Comparison of ENCODE assay signal across 11 mouse cellular contexts in the genomic region with DNA sequence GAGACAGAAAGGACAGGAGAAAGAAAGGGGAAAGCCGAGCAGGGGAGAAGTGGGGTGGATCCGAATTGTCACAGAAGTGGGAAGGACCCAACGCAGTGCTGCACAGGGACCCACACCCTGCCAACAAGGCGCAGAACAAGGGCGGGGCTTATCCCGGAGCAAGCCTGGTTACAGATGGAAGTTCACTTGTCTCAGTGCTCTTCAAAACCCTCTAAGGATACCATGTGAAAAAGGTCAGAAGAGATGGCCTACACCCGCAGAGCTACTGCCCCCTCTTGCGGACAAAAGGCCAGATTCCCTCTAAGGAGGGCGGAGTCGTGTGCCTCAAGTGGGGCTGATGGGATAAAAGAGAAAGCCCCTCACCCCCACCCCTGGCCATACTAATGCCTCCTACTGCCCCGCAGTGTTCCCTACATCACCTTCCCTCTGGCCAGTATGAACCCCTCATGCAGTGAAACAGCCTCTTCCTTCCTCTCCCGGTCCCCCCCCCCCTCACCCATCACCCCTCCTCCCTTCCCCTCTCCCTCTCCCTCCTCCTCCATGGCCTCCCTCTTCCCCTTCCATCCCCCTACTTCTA.
DNase-seq lines count a peak whose midpoint lies in the region; ATAC-seq and TF ChIP-seq lines count a peak whose summit lies in the region.
"Had no signal": no experiment of that assay in that cellular context is flagged by ENCODE, and none has a peak within 500 bp of the region (broad histone marks: within the 10 kb centered on the region; RNA-seq: fewer than 3 reads in every experiment).

No protein-coding gene starts in this region.

- TF ChIP-seq POLR2A in heart, adult 2 months (IDR thresholded peaks at IDR 0.05; ENCODE audit: insufficient read depth, low read depth, low read length) = no peak

- H3K27me3 ChIP-seq in heart, adult 2 months (ENCODE audit: control insufficient read depth, insufficient read depth, low read length) = no peaks in the 10 kb centered on the region
- H3K27me3 ChIP-seq in forebrain, embryonic 11.5 days (ENCODE audit: control insufficient read depth, insufficient read depth, low read length) = no peaks in the 10 kb centered on the region
- H3K27me3 ChIP-seq in midbrain, embryonic 16.5 days (ENCODE audit: control insufficient read depth, insufficient read depth, low read depth, low read length) = no peaks in the 10 kb centered on the region

- no peak for DNase-seq in heart, adult 2 months
- DNase-seq in heart, postnatal 25 days (ENCODE audit: low spot score) = no peak
- DNase-seq in R1 (ENCODE audit: low read depth, low spot score) = peak; percentile 29
- DNase-seq in forebrain, embryonic 11.5 days (ENCODE audit: low spot score) = no peak
- DNase-seq in left cerebral cortex, adult 11 months (ENCODE audit: low spot score) = no peak
- DNase-seq in cerebellum, postnatal 14 days = no peak
- DNase-seq: gastrocnemius, postnatal 14 days; kidney, adult 2 months had no signal

- H3K79me2 ChIP-seq in heart, adult 2 months (replicated peaks; ENCODE audit: control insufficient read depth, insufficient read depth, low read length) = no peaks in the 10 kb centered on the region

- 0 out of 2 replicates have a peak overlapping the region, but pooled peaks have one; percentile 11 for H3K4me2 ChIP-seq in forebrain, embryonic 11.5 days (ENCODE audit: low read depth, low read length, severe bottlenecking)
- H3K4me2 ChIP-seq in midbrain, embryonic 16.5 days (ENCODE audit: low read length) = no peak overlapping the region
- H3K4me2 ChIP-seq: limb, embryonic 13.5 days had no signal

- H3K4me1 ChIP-seq in heart, adult 2 months (ENCODE audit: control insufficient read depth, insufficient read depth, low read length) = peaks cover 3% of the 10 kb centered on the region
- peaks cover 9% of the 10 kb centered on the region; the same call in 1 of the 2 replicates for H3K4me1 ChIP-seq in forebrain, embryonic 11.5 days (replicated peaks; ENCODE audit: control insufficient read depth, insufficient read depth, low read length)
- H3K4me1 ChIP-seq in midbrain, embryonic 16.5 days (ENCODE audit: control insufficient read depth, insufficient read depth, low read length) = peaks cover 36% of the 10 kb centered on the region

- no peaks in the 10 kb centered on the region for H3K9me3 ChIP-seq in forebrain, embryonic 11.5 days (ENCODE audit: control insufficient read depth, low read length)
- H3K9me3 ChIP-seq in midbrain, embryonic 16.5 days (replicated peaks; ENCODE audit: control insufficient read depth, low read length, poor library complexity, severe bottlenecking) = no peaks in the 10 kb centered on the region
- H3K9me3 ChIP-seq: limb, embryonic 13.5 days had no signal

- ATAC-seq in forebrain, embryonic 11.5 days (replicated peaks; ENCODE audit: low FRiP score) = peak; percentile 57
- 0 out of 2 replicates have a peak, but pooled peaks have one; percentile 25 for ATAC-seq in midbrain, embryonic 16.5 days
- ATAC-seq in monocyte, adult 5-6 weeks (replicated peaks; ENCODE audit: insufficient number of reproducible peaks, low FRiP score, low TSS enrichment, poor library complexity, severe bottlenecking) = no peak

- H3K27ac ChIP-seq in heart, adult 2 months = no peak overlapping the region
- H3K27ac ChIP-seq in forebrain, embryonic 11.5 days (ENCODE audit: low read depth, low read length) = no peak overlapping the region
- H3K27ac ChIP-seq in midbrain, embryonic 16.5 days (ENCODE audit: low read length) = 0 out of 2 replicates have a peak overlapping the region, but pooled peaks have one; percentile 18
- H3K27ac ChIP-seq: limb, embryonic 13.5 days had no signal

- no peak for TF ChIP-seq EP300 in heart, adult 2 months (IDR thresholded peaks at IDR 0.05; ENCODE audit: insufficient read depth, low read depth, low read length)

- TF ChIP-seq CTCF in heart, adult 2 months (IDR thresholded peaks at IDR 0.05) = peak; percentile 21

- whole genome bisulfite sequencing in heart, adult 2 months = 39% methylated on average over 11 of the region's 12 CpGs
- WGBS in forebrain, embryonic 11.5 days = 16% methylated on average over 12 of the region's 12 CpGs
- 21% methylated on average over 12 of the region's 12 CpGs for WGBS in midbrain, embryonic 16.5 days

- intact Hi-C loops in heart, adult 2 months (cut with DNase I) = no loop called here
- intact Hi-C loops in heart, postnatal 25 days (cut with DNase I) = no loop called here

- no peaks in the 10 kb centered on the region for H3K36me3 ChIP-seq in heart, adult 2 months (ENCODE audit: control insufficient read depth, insufficient read depth, low read length)
- no peaks in the 10 kb centered on the region for H3K36me3 ChIP-seq in forebrain, embryonic 11.5 days (ENCODE audit: control insufficient read depth, insufficient read depth, low read length)
- H3K36me3 ChIP-seq in midbrain, embryonic 16.5 days (ENCODE audit: control insufficient read depth, insufficient read depth, low read length) = no peaks in the 10 kb centered on the region
- H3K36me3 ChIP-seq: limb, embryonic 13.5 days had no signal

- no peak overlapping the region for H3K4me3 ChIP-seq in heart, adult 2 months
- no peak overlapping the region for H3K4me3 ChIP-seq in forebrain, embryonic 11.5 days (ENCODE audit: low read depth, low read length)
- H3K4me3 ChIP-seq in midbrain, embryonic 16.5 days (ENCODE audit: low read depth, low read length) = no peak overlapping the region
- H3K4me3 ChIP-seq: limb, embryonic 13.5 days had no signal

- no peak overlapping the region for H3K9ac ChIP-seq in heart, adult 2 months (ENCODE audit: low read depth, low read length)
- no peak overlapping the region for H3K9ac ChIP-seq in forebrain, embryonic 11.5 days (ENCODE audit: low read length)
- no peak overlapping the region for H3K9ac ChIP-seq in midbrain, embryonic 16.5 days (ENCODE audit: low read depth, low read length)
- H3K9ac ChIP-seq: limb, embryonic 13.5 days had no signal
